Mouse (Mus musculus) T-helper 1 cell (primary cell): ENCODE measurements around the gene Asf1a.

Source experiments
- in situ Hi-C: fragments of 300-600 bp; cut with MboI, MseI; formaldehyde crosslinking; loops from one replicate; pipeline ENCODE4 v1.15.1; 2025; ENCODE audit warnings: high pct_unique_total_duplicates

Gene Asf1a

GRCm38 (mm10) chr10:53596677-53597120, at the start of gene Asf1a:
Gene Asf1a (plus strand): TSS chr10:53596757.
- in situ Hi-C loops: no loop called here

GRCm38 (mm10) chr10:53562001-53562400, 34.6 kb upstream of the Asf1a start:
- in situ Hi-C loops: no loop called here

GRCm38 (mm10) chr10:53565538-53565937, 31.0 kb upstream of the Asf1a start:
- in situ Hi-C loops: no loop called here

GRCm38 (mm10) chr10:53568531-53568930, 28.0 kb upstream of the Asf1a start:
- in situ Hi-C loops: no loop called here

- in situ Hi-C loops: loop anchor here (5.0 kb wide), 1 partner anchor 43 kb away; no protein-coding TSS in a partner anchor
Observed at GRCm38 (mm10) chr10:53580137-53580536, 16.4 kb upstream of the Asf1a start.

- in situ Hi-C loops: loop anchor here (5.0 kb wide), 1 partner anchor 43 kb away; no protein-coding TSS in a partner anchor
Observed at GRCm38 (mm10) chr10:53580621-53581081, 15.9 kb upstream of the Asf1a start.

- in situ Hi-C loops: loop anchor here (5.0 kb wide), 1 partner anchor 44 kb away; no protein-coding TSS in a partner anchor
Observed at GRCm38 (mm10) chr10:53581087-53581486, 15.5 kb upstream of the Asf1a start.

GRCm38 (mm10) chr10:53585777-53586176, 10.8 kb upstream of the Asf1a start:
- in situ Hi-C loops: no loop called here

GRCm38 (mm10) chr10:53595744-53596676, 547 bp upstream of the Asf1a start:
- in situ Hi-C loops: no loop called here

- in situ Hi-C loops: no loop called here
Observed at GRCm38 (mm10) chr10:53597121-53597881, 744 bp downstream of the Asf1a start.

GRCm38 (mm10) chr10:53598821-53599220, 2.3 kb downstream of the Asf1a start:
- in situ Hi-C loops: no loop called here

GRCm38 (mm10) chr10:53605328-53605727, 8.8 kb downstream of the Asf1a start:
- in situ Hi-C loops: loop anchor here (25.0 kb wide), 1 partner anchor 457 kb away; no protein-coding TSS in a partner anchor

- in situ Hi-C loops: loop anchor here (25.0 kb wide), 1 partner anchor 454 kb away; no protein-coding TSS in a partner anchor
Observed at GRCm38 (mm10) chr10:53608274-53608673, 11.7 kb downstream of the Asf1a start.

GRCm38 (mm10) chr10:53612172-53612571, 15.6 kb downstream of the Asf1a start:
- in situ Hi-C loops: loop anchor here (10.0 to 25.0 kb wide), 2 partner anchors 257 to 450 kb away; no protein-coding TSS in a partner anchor

GRCm38 (mm10) chr10:53613955-53614354, 17.4 kb downstream of the Asf1a start:
- in situ Hi-C loops: loop anchor here (10.0 to 25.0 kb wide), 2 partner anchors 259 to 448 kb away; no protein-coding TSS in a partner anchor

- in situ Hi-C loops: loop anchor here (10.0 to 25.0 kb wide), 2 partner anchors 261 to 446 kb away; no protein-coding TSS in a partner anchor
Observed at GRCm38 (mm10) chr10:53615850-53616616, 19.5 kb downstream of the Asf1a start.

- in situ Hi-C loops: no loop called here
Observed at GRCm38 (mm10) chr10:53629247-53629917, 32.8 kb downstream of the Asf1a start.

- in situ Hi-C loops: loop anchor here (10.0 kb wide), 1 partner anchor 165 kb away; no protein-coding TSS in a partner anchor
Observed at GRCm38 (mm10) chr10:53629918-53630250, 33.3 kb downstream of the Asf1a start.

GRCm38 (mm10) chr10:53630339-53630738, 33.8 kb downstream of the Asf1a start, which contains the start of gene Mcm9:
Gene Mcm9 (minus strand): TSS chr10:53630439.
- in situ Hi-C loops: loop anchor here (10.0 kb wide), 1 partner anchor 164 kb away; no protein-coding TSS in a partner anchor

GRCm38 (mm10) chr10:53634160-53634559, 37.6 kb downstream of the Asf1a start:
- in situ Hi-C loops: loop anchor here (10.0 kb wide), 1 partner anchor 161 kb away; no protein-coding TSS in a partner anchor
